Mouse (Mus musculus) MEL (cell line): ENCODE measurements around the gene Guca1a.

Experiments used
- CTCF ChIP-seq, 3 experiments: IDR thresholded peaks in 2 of 3; conservative IDR thresholded peaks in 1 of 3; 2 replicates each; pipeline ENCODE4 v1.5.1; 2011 to 2012; ENCODE audit warnings: low read length in 3 of 3, low read depth in 2 of 3, mild to moderate bottlenecking in 2 of 3, improper control_type of control experiment in 1 of 3, inconsistent platforms in 1 of 3, mixed read lengths in 1 of 3, moderate library complexity in 1 of 3; ENCODE audit not compliant: control insufficient read depth in 1 of 3, insufficient read depth in 1 of 3, poor library complexity in 1 of 3, severe bottlenecking in 1 of 3
- MAX ChIP-seq: IDR thresholded peaks from 2 replicates; pipeline ENCODE4 v1.6.1; 2011; ENCODE audit warnings: low read length, improper control_type of control experiment
- MYB ChIP-seq: IDR thresholded peaks from 2 replicates; pipeline ENCODE4 v1.6.1; 2011; ENCODE audit warnings: mild to moderate bottlenecking, low read depth, low read length, improper control_type of control experiment
- POLR2A ChIP-seq, 2 experiments: IDR thresholded peaks; 2 replicates each; pipeline ENCODE4 v1.6.1; 2011 to 2012; ENCODE audit warnings: low read length in 2 of 2, mild to moderate bottlenecking in 2 of 2, control low read depth in 1 of 2, improper control_type of control experiment in 1 of 2, low read depth in 1 of 2, moderate library complexity in 1 of 2; ENCODE audit not compliant: control insufficient read depth in 1 of 2, insufficient read depth in 1 of 2, poor library complexity in 1 of 2
- RAD21 ChIP-seq: IDR thresholded peaks from 2 replicates; pipeline ENCODE4 v1.6.1; 2011; ENCODE audit warnings: mild to moderate bottlenecking, low read depth, low read length, improper control_type of control experiment
- SIN3A ChIP-seq: IDR thresholded peaks from 2 replicates; pipeline ENCODE4 v1.6.1; 2012; ENCODE audit warnings: low read length, improper control_type of control experiment, inconsistent platforms
- TCF12 ChIP-seq: IDR thresholded peaks from 2 replicates; pipeline ENCODE4 v1.6.1; 2014; ENCODE audit warnings: low read depth, mild to moderate bottlenecking, inconsistent platforms, low read length, improper control_type of control experiment, moderate library complexity
- ZMIZ1 ChIP-seq: IDR thresholded peaks from 2 replicates; pipeline ENCODE4 v1.6.1; 2012; ENCODE audit warnings: low read depth, mild to moderate bottlenecking, inconsistent platforms, low read length, improper control_type of control experiment, moderate library complexity

- TF ChIP-seq POLR2A (IDR thresholded peaks at IDR 0.05; ENCODE audit: control insufficient read depth in 1 of 2, insufficient read depth in 1 of 2, low read depth in 1 of 2, low read length in 2 of 2, poor library complexity in 1 of 2) = peak in 1 of 2 experiments; percentile 50; a peak in 1 of 4 replicates
- TF ChIP-seq CTCF (IDR thresholded peaks at IDR 0.05 in 2 of 3, conservative IDR thresholded peaks at IDR 0.05 in 1 of 3; ENCODE audit: control insufficient read depth in 1 of 3, insufficient read depth in 1 of 3, low read depth in 2 of 3, low read length in 3 of 3, poor library complexity in 1 of 3, severe bottlenecking in 1 of 3) = no peak
- no peak for TF ChIP-seq ZMIZ1
- TF ChIP-seq RAD21 = no peak
- TF ChIP-seq MAX = no peak
- TF ChIP-seq TCF12 = no peak
- no peak for TF ChIP-seq MYB
- TF ChIP-seq SIN3A = no peak; the same call in 1 of the 2 replicates
These were observed 4.9 kb downstream of the Guca1a start for GRCm38 (mm10) chr17:47395376-47395913.
